7 mouse cellular contexts compared by ENCODE assay signal in the genomic region with DNA sequence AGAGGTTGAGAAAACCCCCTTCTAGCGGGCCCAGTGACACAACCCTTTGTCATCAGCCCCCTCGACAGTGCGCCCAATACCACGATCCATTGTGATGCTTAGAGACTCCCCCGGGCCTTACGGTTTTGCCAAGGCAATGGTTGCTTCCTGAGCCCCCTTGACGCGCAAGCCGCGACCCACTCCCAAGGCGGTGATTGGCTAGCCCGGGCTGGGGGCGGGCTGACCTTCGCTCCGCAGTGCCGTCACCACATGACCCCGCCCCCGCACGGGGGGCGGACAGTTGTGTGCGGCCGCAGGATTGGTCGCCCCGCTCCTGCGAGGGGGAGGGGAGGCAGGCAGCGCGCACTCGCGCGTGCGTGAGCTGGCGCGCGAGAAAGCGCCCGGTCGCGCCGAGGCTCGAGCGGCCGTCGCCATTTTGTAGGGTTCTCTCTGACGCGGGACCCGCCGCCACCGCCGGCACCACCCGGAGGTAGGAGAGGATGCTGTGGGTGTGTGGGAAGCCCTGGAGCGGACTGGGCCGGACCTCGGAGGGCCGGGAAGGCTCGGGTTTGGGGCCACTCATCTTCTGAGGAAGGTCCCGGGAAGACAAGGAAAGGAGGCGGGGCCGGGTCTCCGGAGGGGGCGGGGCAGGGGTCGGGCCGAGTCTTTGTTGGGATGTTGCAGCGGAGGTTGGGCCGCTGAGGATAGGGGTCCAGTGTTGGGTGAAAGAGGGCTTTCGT. TPM values are rescaled to one million over a fixed set of nuclear protein-coding genes. Genes with fewer than 3 reads are reported as not detected.
A peak's percentile ranks its signal among the peaks of the same experiment; 100 is the strongest.
DNase-seq lines count a peak whose midpoint lies in the region; ATAC-seq lines count a peak whose summit lies in the region.

A gene (plus strand): TSS at position 305 of the 719 bp plus-strand sequence.

- peak within 1 kb of the TSS; percentile 63 for H3K4me3 ChIP-seq in intestine, embryonic 16.5 days (ENCODE audit: low read length)
- H3K4me3 ChIP-seq in midbrain, embryonic 11.5 days (ENCODE audit: low read depth, low read length) = peak within 1 kb of the TSS; percentile 61

- no peaks in the 10 kb centered on the region for H3K36me3 ChIP-seq in intestine, embryonic 16.5 days (ENCODE audit: control insufficient read depth, insufficient read depth, low read length)
- peaks cover 2% of the 10 kb centered on the region for H3K36me3 ChIP-seq in midbrain, embryonic 11.5 days (ENCODE audit: control insufficient read depth, insufficient read depth, low read length)

- peak within 1 kb of the TSS; percentile 80 for H3K9ac ChIP-seq in intestine, embryonic 16.5 days (ENCODE audit: low read depth, low read length)
- peak within 1 kb of the TSS; percentile 91 for H3K9ac ChIP-seq in midbrain, embryonic 11.5 days (ENCODE audit: low read length)

- DNase-seq in adrenal gland, adult 18-20 months (ENCODE audit: low spot score in 2 of 2) = peak; percentile 96 to 97
- DNase-seq in embryo, embryonic 11 days = peak; percentile 100
- DNase-seq in gastrocnemius, postnatal 36 days = peak; percentile 92 to 95
- peak; percentile 96 for DNase-seq in left cerebral cortex, postnatal 36 days (ENCODE audit: low spot score in 2 of 2)
- peak; percentile 100 for DNase-seq in midbrain, embryonic 11.5 days (ENCODE audit: low spot score, missing footprints)
- peak; percentile 93 for DNase-seq in skeletal muscle tissue, adult 2 months (ENCODE audit: low read depth, low spot score)

- peak within 1 kb of the TSS; percentile 80 for H3K4me2 ChIP-seq in intestine, embryonic 16.5 days (ENCODE audit: low read depth, low read length)
- peak within 1 kb of the TSS; percentile 65 for H3K4me2 ChIP-seq in midbrain, embryonic 11.5 days

- peaks cover 9% of the 10 kb centered on the region for H3K4me1 ChIP-seq in intestine, embryonic 16.5 days (ENCODE audit: control insufficient read depth, insufficient read depth, low read length)
- peaks cover 16% of the 10 kb centered on the region for H3K4me1 ChIP-seq in midbrain, embryonic 11.5 days (ENCODE audit: control insufficient read depth, insufficient read depth, low read length)

- intact Hi-C loops in gastrocnemius, postnatal 36 days (cut with DNase I) = loop anchor here (5.0 to 10.0 kb wide), 2 partner anchors 56 to 248 kb away; a partner anchor contains a TSS
- intact Hi-C loops in left cerebral cortex, postnatal 36 days (cut with DNase I) = loop anchor here (2.0 to 5.0 kb wide), 5 partner anchors 36 to 206 kb away; a partner anchor contains a TSS

- no peaks in the 10 kb centered on the region for H3K9me3 ChIP-seq in intestine, embryonic 16.5 days (ENCODE audit: control insufficient read depth, low read length)
- H3K9me3 ChIP-seq in midbrain, embryonic 11.5 days (ENCODE audit: control insufficient read depth, low read length) = no peaks in the 10 kb centered on the region

- H3K27me3 ChIP-seq in intestine, embryonic 16.5 days (replicated peaks; ENCODE audit: control insufficient read depth, insufficient read depth, low read length) = no peaks in the 10 kb centered on the region
- H3K27me3 ChIP-seq in midbrain, embryonic 11.5 days (ENCODE audit: control insufficient read depth, insufficient read depth, low read length) = no peaks in the 10 kb centered on the region

- under 1% methylated on average over 63 of the region's 65 CpGs for WGBS in intestine, embryonic 16.5 days
- under 1% methylated on average over 65 of the region's 65 CpGs for WGBS in midbrain, embryonic 11.5 days

- peak within 1 kb of the TSS; percentile 96 for H3K27ac ChIP-seq in intestine, embryonic 16.5 days (ENCODE audit: low read length)
- peak within 1 kb of the TSS; percentile 95 for H3K27ac ChIP-seq in midbrain, embryonic 11.5 days (ENCODE audit: low read depth, low read length)

- peak; percentile 97 for ATAC-seq in intestine, embryonic 16.5 days
- ATAC-seq in midbrain, embryonic 11.5 days (ENCODE audit: low FRiP score) = peak; percentile 98

RNA-seq across cellular contexts. Expression of the gene that starts here (rescaled TPM):
- 10 to 100 TPM; 18.4 to 18.8 TPM for total RNA-seq in adrenal gland, adult 18-20 months (2021)
- 1 to 10 TPM; 1.6 to 1.8 TPM for total RNA-seq in gastrocnemius, postnatal 36 days (2021)
- 38.5 and 41.6 TPM in 2 replicates for polyA plus RNA-seq in intestine, embryonic 16.5 days (2015; fragmentation: Nextera tagmentation; extraction: Ambion mirVana)
- total RNA-seq in left cerebral cortex, postnatal 36 days (2021) = 10 to 100 TPM; 16.6 to 18.0 TPM
- polyA plus RNA-seq in midbrain, embryonic 11.5 days (2014; fragmentation: Nextera tagmentation; extraction: Ambion mirVana) = 137 and 152 TPM in 2 replicates

Comparison
In these comparisons a context has a peak if more than half of its experiments do, and no peak if none do; other contexts are left out.
1. Peak in every context shown above with its lines: DNase-seq, ATAC-seq, H3K4me3 ChIP-seq and H3K27ac ChIP-seq.
2. RNA of the gene that starts here (total RNA-seq): 18.4 to 18.8 TPM in adrenal gland, adult 18-20 months and 16.6 to 18.0 TPM in left cerebral cortex, postnatal 36 days; 1.6 to 1.8 TPM in gastrocnemius, postnatal 36 days; every median in the first group is over 4 times any median in the second.